Mouse (Mus musculus) myocyte (in vitro differentiated cells): Measurements from ENCODE around the gene Fut11. TPM values are rescaled to one million over a fixed set of nuclear protein-coding genes. Genes with fewer than 3 reads are reported as not detected.
A peak's percentile ranks its signal among the peaks of the same experiment; 100 is the strongest.
"Not testable (repeated sequence)": the region's sequence is repeated elsewhere in the genome, so short reads cannot be mapped to it uniquely, and the experiment has no call there.

Experiments
- H3K27me3 ChIP-seq: one replicate; pipeline ENCODE4 v1.6.1; 2011; ENCODE audit not compliant: control insufficient read depth, insufficient read depth, insufficient read length
- H3K36me3 ChIP-seq: one replicate; pipeline ENCODE4 v1.6.1; 2011; ENCODE audit not compliant: control insufficient read depth, insufficient read depth
- H3K4me2 ChIP-seq: one replicate; pipeline ENCODE4 v1.6.1; 2011; ENCODE audit warnings: low read depth, control low read depth
- H3K4me3 ChIP-seq: one replicate; pipeline ENCODE4 v1.5.1; 2011; ENCODE audit warnings: mild to moderate bottlenecking, control low read depth, moderate library complexity
- H3K79me2 ChIP-seq: one replicate; pipeline ENCODE4 v1.6.1; 2011; ENCODE audit not compliant: control insufficient read depth, insufficient read depth
- H3ac ChIP-seq: one replicate; pipeline ENCODE4 v1.6.1; 2011; ENCODE audit not compliant: control insufficient read depth, insufficient read length
- CEBPB ChIP-seq: IDR thresholded peaks from 2 replicates; pipeline ENCODE4 v1.6.1; 2011; ENCODE audit warnings: mild to moderate bottlenecking, moderate library complexity; ENCODE audit not compliant: poor library complexity, insufficient read depth, severe bottlenecking
- E2F4 ChIP-seq: IDR thresholded peaks from one replicate; pipeline ENCODE4 v1.6.1; 2011; ENCODE audit warnings: mild to moderate bottlenecking, control low read depth, moderate library complexity; ENCODE audit not compliant: insufficient read depth
- MAX ChIP-seq: IDR thresholded peaks from one replicate; pipeline ENCODE4 v1.6.1; 2011; ENCODE audit warnings: low read depth, mild to moderate bottlenecking, control low read depth
- MYOD1 ChIP-seq, 3 experiments: IDR thresholded peaks; one replicate each; pipeline ENCODE4 v1.6.1; 2011; ENCODE audit warnings: control low read depth in 2 of 3, low read depth in 2 of 3, mild to moderate bottlenecking in 2 of 3, moderate library complexity in 1 of 3; ENCODE audit not compliant: insufficient read length in 2 of 3, control insufficient read depth in 1 of 3
- MYOG ChIP-seq, 3 experiments: IDR thresholded peaks; one replicate each; pipeline ENCODE4 v1.6.1; 2011; ENCODE audit warnings: control low read depth in 2 of 3, low read depth in 2 of 3, mild to moderate bottlenecking in 2 of 3; ENCODE audit not compliant: insufficient read length in 2 of 3, control insufficient read depth in 1 of 3, insufficient read depth in 1 of 3
- POLR2A ChIP-seq: IDR thresholded peaks from one replicate; pipeline ENCODE4 v1.6.1; 2011; ENCODE audit warnings: low read depth, mild to moderate bottlenecking, control low read depth, moderate library complexity; ENCODE audit not compliant: insufficient read length
- POLR2AphosphoS2 ChIP-seq: IDR thresholded peaks from one replicate; pipeline ENCODE4 v1.6.1; 2011; ENCODE audit warnings: low read depth, control low read depth; ENCODE audit not compliant: insufficient read length
- REST ChIP-seq: IDR thresholded peaks from one replicate; pipeline ENCODE4 v1.6.1; 2011; ENCODE audit warnings: mild to moderate bottlenecking, control low read depth, moderate library complexity; ENCODE audit not compliant: insufficient read depth, insufficient read length
- SRF ChIP-seq: IDR thresholded peaks from one replicate; pipeline ENCODE4 v1.6.1; 2011; ENCODE audit warnings: low read depth; ENCODE audit not compliant: control insufficient read depth, insufficient read length
- TCF12 ChIP-seq: IDR thresholded peaks from one replicate; pipeline ENCODE4 v1.6.1; 2011; ENCODE audit warnings: mild to moderate bottlenecking, control low read depth; ENCODE audit not compliant: poor library complexity, insufficient read depth, severe bottlenecking
- TCF3 ChIP-seq: IDR thresholded peaks from one replicate; pipeline ENCODE4 v1.6.1; 2011; ENCODE audit warnings: low read depth, control low read depth; ENCODE audit not compliant: insufficient read length
- USF1 ChIP-seq: IDR thresholded peaks from one replicate; pipeline ENCODE4 v1.6.1; 2011; ENCODE audit warnings: low read depth, mild to moderate bottlenecking, control low read depth, moderate library complexity
- polyA plus RNA-seq: library from polyadenylated mRNA; unstranded; fragments of >200 nt; fragmentation: generic; extraction: Trizol; gene quantifications from one replicate; pipeline ENCODE4 v1.2.1, GENCODE M21; 2012; ENCODE audit warnings: missing spikeins

Gene Fut11
- polyA plus RNA-seq, 1 experiment = 7.2 TPM

DNA sequence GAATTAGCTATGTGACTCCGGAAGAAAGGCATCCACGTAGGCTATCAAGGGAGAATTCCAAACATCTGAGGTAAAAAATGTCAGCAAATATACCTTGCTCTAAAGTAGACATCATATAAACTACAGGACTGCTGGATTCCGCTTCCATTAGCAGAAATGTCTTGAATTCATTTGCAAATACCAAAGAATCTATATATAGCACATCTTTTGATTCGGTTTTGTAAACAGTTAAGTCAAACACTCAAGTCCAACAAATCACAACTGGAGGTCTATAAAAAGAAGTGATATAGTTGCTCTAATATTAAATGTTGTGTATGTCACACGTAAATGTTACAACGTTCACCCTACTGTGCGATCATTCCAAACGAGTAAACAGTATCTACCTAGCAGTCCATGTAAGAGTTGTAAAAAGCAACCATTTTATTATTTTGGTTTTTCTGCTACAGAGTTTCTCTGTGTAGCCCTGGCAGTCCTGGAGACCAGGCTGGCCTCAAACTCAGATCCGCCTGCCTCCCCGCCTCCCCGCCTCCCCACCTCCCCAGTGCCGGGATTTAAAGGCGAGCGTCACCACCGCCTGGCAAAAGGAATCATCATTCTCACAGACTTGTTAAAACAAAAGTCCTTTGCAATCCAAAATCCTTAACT lies 7.5 kb downstream of the Fut11 start:
- Histone ChIP-seq H3K4me2 (peak overlapping the region; percentile 91), H3K36me3 (no peaks in the 10 kb centered on the region), H3ac (peak overlapping the region; percentile 75), H3K4me3 (peak overlapping the region; percentile 90), H3K27me3 (no peaks in the 10 kb centered on the region), H3K79me2 (peaks cover 74% of the 10 kb centered on the region)
- TF ChIP-seq POLR2A = no peak
- TF ChIP-seq MYOG (IDR thresholded peaks at IDR 0.05; ENCODE audit: control insufficient read depth in 1 of 3, insufficient read depth in 1 of 3, insufficient read length in 2 of 3, low read depth in 2 of 3) = no peak
- TF ChIP-seq SRF = no peak
- no peak for TF ChIP-seq REST
- no peak for TF ChIP-seq E2F4
- TF ChIP-seq TCF3 = no peak
- TF ChIP-seq MAX = no peak
- TF ChIP-seq CEBPB = no peak

DNA sequence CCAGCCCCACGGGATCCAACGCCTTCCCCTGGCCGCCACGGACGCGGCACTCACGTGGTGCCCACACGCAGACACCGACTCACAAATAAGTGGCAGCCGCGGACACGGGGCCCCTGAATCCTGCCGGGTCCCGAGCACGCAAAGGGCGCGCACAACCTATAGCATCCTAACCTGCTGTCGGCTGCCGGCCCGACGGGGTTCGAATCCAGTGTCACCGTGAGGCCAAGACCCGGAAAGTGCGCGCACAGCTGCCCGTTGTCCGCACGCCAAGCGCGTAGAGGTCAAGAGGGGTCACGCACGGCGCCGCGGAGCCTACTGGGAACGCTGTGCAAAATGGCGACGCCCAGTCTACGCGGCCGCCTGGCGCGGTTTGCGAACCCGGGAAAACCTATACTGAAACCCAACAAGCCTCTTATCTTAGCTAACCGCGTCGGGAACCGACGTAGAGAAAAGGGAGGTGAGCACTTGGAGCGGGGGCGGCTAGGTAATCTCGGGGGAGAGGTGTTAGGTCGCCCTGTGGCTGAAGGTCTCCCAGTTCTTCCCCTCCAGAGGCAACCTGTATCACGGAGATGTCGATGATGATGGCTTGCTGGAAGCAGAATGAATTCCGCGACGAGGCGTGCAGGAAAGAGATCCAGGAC lies 8.1 kb downstream of the Fut11 start, which contains the start of gene Chchd1:
Gene Chchd1, plus strand, starts transcription at position 266 of the 641 bp plus-strand sequence.
- Histone ChIP-seq H3K27me3 (no peaks in the 10 kb centered on the region), H3K79me2 (peaks cover 71% of the 10 kb centered on the region), H3K36me3 (no peaks in the 10 kb centered on the region), H3K4me2 (peak within 1 kb of the TSS; percentile 91), H3ac (peak within 1 kb of the TSS; percentile 75), H3K4me3 (peak within 1 kb of the TSS; percentile 90)
- TF ChIP-seq MAX (no peak), CEBPB (no peak), POLR2AphosphoS2 (peak; percentile 82), MYOD1 (IDR thresholded peaks at IDR 0.05; ENCODE audit: control insufficient read depth in 1 of 3, insufficient read length in 2 of 3, low read depth in 2 of 3) (peak in 2 of 3 experiments; percentile 76 to 86), MYOG (IDR thresholded peaks at IDR 0.05; ENCODE audit: control insufficient read depth in 1 of 3, insufficient read depth in 1 of 3, insufficient read length in 2 of 3, low read depth in 2 of 3) (peak in 2 of 3 experiments; percentile 87 to 89), SRF (no peak), POLR2A (peak; percentile 87), USF1 (peak; percentile 44), TCF12 (no peak), E2F4 (peak; percentile 22), REST (peak; percentile 46), TCF3 (no peak)

DNA sequence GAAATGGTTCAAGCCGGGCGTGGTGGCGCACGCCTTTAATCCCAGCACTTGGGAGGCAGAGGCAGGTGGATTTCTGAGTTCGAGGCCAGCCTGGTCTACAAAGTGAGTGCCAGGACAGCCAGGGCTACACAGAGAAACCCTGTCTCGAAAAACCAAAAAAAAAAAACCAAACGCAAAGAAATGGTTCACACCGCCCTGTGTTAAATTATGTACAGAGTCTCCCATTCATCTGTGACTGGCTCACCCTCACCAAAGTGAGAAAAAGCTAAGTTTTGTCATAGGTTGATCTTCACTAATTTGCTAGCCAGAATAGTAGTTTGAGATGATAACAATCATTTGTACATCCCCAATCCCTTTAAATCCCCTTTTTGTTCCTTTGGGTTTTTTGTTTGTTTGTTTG lies 8.7 kb downstream of the Fut11 start:
- peak overlapping the region; percentile 90 for H3K4me3 ChIP-seq
- H3K27me3 ChIP-seq, H3K36me3 ChIP-seq: not testable (repeated sequence)
- H3ac ChIP-seq = peak overlapping the region; percentile 75
- H3K4me2 ChIP-seq = peak overlapping the region; percentile 66
- H3K79me2 ChIP-seq = peaks cover 71% of the 10 kb centered on the region

DNA sequence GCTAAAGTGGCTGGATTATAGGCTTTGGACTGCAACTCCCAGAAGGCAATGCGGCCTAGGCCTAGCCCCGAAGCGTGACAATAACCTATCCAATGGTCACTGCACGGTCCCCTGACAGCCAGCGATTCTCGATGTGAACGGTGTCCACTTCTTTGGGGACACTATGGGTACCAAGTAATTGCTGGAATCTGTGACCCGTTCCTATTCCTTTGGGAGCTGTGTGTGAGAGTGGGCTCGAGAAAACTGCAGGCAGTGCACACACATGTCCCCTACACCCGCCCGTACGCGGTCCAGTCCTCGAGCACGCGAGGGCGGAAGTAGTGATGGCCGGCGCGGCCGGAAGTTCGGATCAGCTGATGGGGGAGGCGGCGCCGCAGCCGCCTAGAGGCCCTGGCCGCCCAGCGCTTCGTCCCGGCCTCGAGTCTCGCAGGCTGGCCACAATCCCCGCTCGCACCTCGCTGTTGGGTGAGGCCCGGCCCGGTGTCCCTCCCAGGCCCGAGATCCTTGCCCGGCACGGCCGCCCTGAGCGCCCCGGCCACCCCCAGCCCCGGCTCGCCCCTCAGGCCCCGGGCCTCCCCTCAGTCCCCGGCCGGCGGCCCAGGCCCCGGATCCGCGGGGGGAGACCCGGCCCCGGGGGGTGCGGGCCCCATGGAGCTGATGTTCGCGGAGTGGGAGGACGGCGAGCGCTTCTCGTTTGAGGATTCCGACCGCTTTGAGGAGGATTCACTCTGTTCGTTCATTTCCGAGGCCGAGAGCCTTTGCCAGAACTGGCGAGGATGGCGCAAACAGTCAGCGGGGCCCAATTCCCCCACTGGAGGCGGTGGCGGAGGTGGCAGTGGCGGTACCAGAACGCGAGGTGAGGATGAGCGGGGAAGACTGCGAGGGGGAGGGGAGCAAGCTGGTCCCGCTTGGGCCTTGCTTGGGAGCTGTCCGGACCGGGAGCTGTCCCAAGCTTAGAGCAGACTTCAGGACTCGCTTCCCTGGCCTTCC lies 12.7 kb downstream of the Fut11 start, which contains the start of gene Zswim8:
Gene Zswim8, plus strand, starts transcription at position 352 of the 990 bp plus-strand sequence.
- peaks cover 56% of the 10 kb centered on the region for H3K79me2 ChIP-seq
- H3K4me2 ChIP-seq = peak within 1 kb of the TSS; percentile 90
- peak within 1 kb of the TSS; percentile 89 for H3ac ChIP-seq
- peak within 1 kb of the TSS; percentile 94 for H3K4me3 ChIP-seq
- TF ChIP-seq E2F4 (no peak), MYOD1 (IDR thresholded peaks at IDR 0.05; ENCODE audit: control insufficient read depth in 1 of 3, insufficient read length in 2 of 3, low read depth in 2 of 3) (peak in 1 of 3 experiments; percentile 0), TCF3 (no peak), MAX (no peak), POLR2A (peak; percentile 83), USF1 (peak; percentile 78), POLR2AphosphoS2 (peak; percentile 84), REST (peak; percentile 64), MYOG (IDR thresholded peaks at IDR 0.05; ENCODE audit: control insufficient read depth in 1 of 3, insufficient read depth in 1 of 3, insufficient read length in 2 of 3, low read depth in 2 of 3) (no peak), TCF12 (no peak), SRF (no peak), CEBPB (no peak)
- peaks cover 13% of the 10 kb centered on the region for H3K36me3 ChIP-seq
- H3K27me3 ChIP-seq = no peaks in the 10 kb centered on the region
